Mouse (Mus musculus): Measurements from ENCODE around the gene Nr1d1. TPM values are rescaled to one million over a fixed set of nuclear protein-coding genes. Genes with fewer than 3 reads are reported as not detected.
"Not testable (repeated sequence)": the region's sequence is repeated elsewhere in the genome, so short reads cannot be mapped to it uniquely, and the experiment has no call there.

The Nr1d1 gene
- polyA plus RNA-seq, 1 experiment from 2014 or later, result 1.5 TPM

GRCm38 (mm10) chr11:98738925-98739324 lies 36.2 kb downstream of the Nr1d1 start:
- Histone ChIP-seq H3K36me3 (no peaks in the 10 kb centered on the region), H3K4me2 (replicated peaks) (no peak overlapping the region), H3K4me1 (peaks cover 48% of the 10 kb centered on the region), H3K9ac (replicated peaks) (no peak overlapping the region; the same call in 1 of the 2 replicates), H3K27ac (replicated peaks) (peak overlapping the region; percentile 73), H3K9me3 (no peaks in the 10 kb centered on the region), H3K27me3 (no peaks in the 10 kb centered on the region), H3K4me3 (no peak overlapping the region)
- 55% methylated on average over 8 of the region's 9 CpGs for WGBS
- no peak for ATAC-seq (ENCODE audit: low FRiP score, low read depth)

- peaks cover 44% of the 10 kb centered on the region for H3K4me1 ChIP-seq
- no peaks in the 10 kb centered on the region for H3K36me3 ChIP-seq
- H3K4me3 ChIP-seq, result no peak overlapping the region
- H3K9me3 ChIP-seq, result no peaks in the 10 kb centered on the region
- no peak overlapping the region; the same call in 1 of the 2 replicates for H3K9ac ChIP-seq (replicated peaks)
- H3K27me3 ChIP-seq, result no peaks in the 10 kb centered on the region
- H3K4me2 ChIP-seq (replicated peaks), result no peak overlapping the region
- H3K27ac ChIP-seq (replicated peaks), result peak overlapping the region; percentile 73
- no peak for ATAC-seq (ENCODE audit: low FRiP score, low read depth)
- WGBS, result 16% methylated on average over 4 of the region's 4 CpGs
Observed at GRCm38 (mm10) chr11:98738428-98738911, 36.7 kb downstream of the Nr1d1 start.

GRCm38 (mm10) chr11:98737220-98737619 lies 37.9 kb downstream of the Nr1d1 start:
- not testable (repeated sequence) for H3K9me3 ChIP-seq; H3K27ac ChIP-seq (replicated peaks); H3K9ac ChIP-seq (replicated peaks); H3K36me3 ChIP-seq; H3K27me3 ChIP-seq; H3K4me3 ChIP-seq; ATAC-seq (ENCODE audit: low FRiP score, low read depth); H3K4me2 ChIP-seq (replicated peaks)
- H3K4me1 ChIP-seq, result peaks cover 33% of the 10 kb centered on the region
- 96% methylated on average over 2 of the region's 2 CpGs for WGBS

- Histone ChIP-seq H3K4me1 (peaks cover 30% of the 10 kb centered on the region), H3K36me3 (no peaks in the 10 kb centered on the region), H3K4me2 (replicated peaks) (no peak overlapping the region), H3K27ac (replicated peaks) (no peak overlapping the region), H3K9me3 (no peaks in the 10 kb centered on the region), H3K9ac (replicated peaks) (no peak overlapping the region), H3K27me3 (peaks cover 3% of the 10 kb centered on the region), H3K4me3 (no peak overlapping the region)
- 92% methylated on average over 1 of the region's 1 CpGs for WGBS
- ATAC-seq (ENCODE audit: low FRiP score, low read depth), result no peak
Observed at GRCm38 (mm10) chr11:98736176-98736575, 39.0 kb downstream of the Nr1d1 start.

GRCm38 (mm10) chr11:98735111-98735510 lies 40.0 kb downstream of the Nr1d1 start:
- no peaks in the 10 kb centered on the region for H3K36me3 ChIP-seq
- H3K9ac ChIP-seq (replicated peaks), result no peak overlapping the region
- H3K27me3 ChIP-seq, result peaks cover 3% of the 10 kb centered on the region
- no peaks in the 10 kb centered on the region for H3K9me3 ChIP-seq
- 93% methylated on average over 4 of the region's 4 CpGs for WGBS
- H3K27ac ChIP-seq (replicated peaks), result no peak overlapping the region
- peaks cover 19% of the 10 kb centered on the region for H3K4me1 ChIP-seq
- no peak for ATAC-seq (ENCODE audit: low FRiP score, low read depth)
- no peak overlapping the region for H3K4me2 ChIP-seq (replicated peaks)
- no peak overlapping the region for H3K4me3 ChIP-seq

GRCm38 (mm10) chr11:98734020-98734419 lies 41.1 kb downstream of the Nr1d1 start:
- ATAC-seq (ENCODE audit: low FRiP score, low read depth), result no peak
- Histone ChIP-seq H3K27ac (replicated peaks) (no peak overlapping the region), H3K4me1 (peaks cover 9% of the 10 kb centered on the region), H3K27me3 (peaks cover 3% of the 10 kb centered on the region), H3K9ac (replicated peaks) (no peak overlapping the region), H3K36me3 (no peaks in the 10 kb centered on the region), H3K4me2 (replicated peaks) (no peak overlapping the region), H3K4me3 (no peak overlapping the region), H3K9me3 (no peaks in the 10 kb centered on the region)
- WGBS, result 76% methylated on average over 3 of the region's 3 CpGs

- peaks cover 7% of the 10 kb centered on the region; the same call in 1 of the 2 replicates for H3K4me1 ChIP-seq
- no peak overlapping the region for H3K4me2 ChIP-seq (replicated peaks)
- WGBS, result 63% methylated on average over 5 of the region's 5 CpGs
- ATAC-seq (ENCODE audit: low FRiP score, low read depth), result no peak
- H3K9ac ChIP-seq (replicated peaks), result no peak overlapping the region
- H3K9me3 ChIP-seq, result no peaks in the 10 kb centered on the region
- H3K27ac ChIP-seq (replicated peaks), result peak overlapping the region; percentile 15; the same call in 1 of the 2 replicates
- peaks cover 15% of the 10 kb centered on the region for H3K36me3 ChIP-seq
- peaks cover 3% of the 10 kb centered on the region for H3K27me3 ChIP-seq
- no peak overlapping the region for H3K4me3 ChIP-seq
Observed at GRCm38 (mm10) chr11:98731134-98731533, 44.0 kb downstream of the Nr1d1 start.

GRCm38 (mm10) chr11:98730727-98731126 lies 44.4 kb downstream of the Nr1d1 start:
- Histone ChIP-seq H3K4me1 (peaks cover 7% of the 10 kb centered on the region; the same call in 1 of the 2 replicates), H3K27me3 (peaks cover 3% of the 10 kb centered on the region), H3K27ac (replicated peaks) (peak overlapping the region; percentile 15; the same call in 1 of the 2 replicates), H3K36me3 (peaks cover 19% of the 10 kb centered on the region), H3K9me3 (no peaks in the 10 kb centered on the region), H3K4me3 (no peak overlapping the region), H3K4me2 (replicated peaks) (no peak overlapping the region), H3K9ac (replicated peaks) (no peak overlapping the region)
- 69% methylated on average over 4 of the region's 4 CpGs for WGBS
- ATAC-seq (ENCODE audit: low FRiP score, low read depth), result no peak

GRCm38 (mm10) chr11:98729119-98729588 lies 46.0 kb downstream of the Nr1d1 start, which contains the start of gene Med24:
Gene Med24 (minus strand): TSS chr11:98729435.
- peak within 1 kb of the TSS; percentile 66 for H3K27ac ChIP-seq (replicated peaks)
- H3K4me2 ChIP-seq (replicated peaks), result peak within 1 kb of the TSS; percentile 65
- peak; percentile 92 for ATAC-seq (ENCODE audit: low FRiP score, low read depth)
- H3K9ac ChIP-seq (replicated peaks), result peak within 1 kb of the TSS; percentile 57
- H3K36me3 ChIP-seq, result peaks cover 33% of the 10 kb centered on the region
- peaks cover 7% of the 10 kb centered on the region; the same call in 1 of the 2 replicates for H3K4me1 ChIP-seq
- peak within 1 kb of the TSS; percentile 65 for H3K4me3 ChIP-seq
- H3K27me3 ChIP-seq, result peaks cover 3% of the 10 kb centered on the region
- 0% methylated on average over 16 of the region's 16 CpGs for WGBS
- H3K9me3 ChIP-seq, result no peaks in the 10 kb centered on the region

- Histone ChIP-seq H3K36me3 (peaks cover 49% of the 10 kb centered on the region), H3K4me3 (no peak overlapping the region), H3K27ac (replicated peaks) (no peak overlapping the region), H3K4me2 (replicated peaks) (no peak overlapping the region), H3K9ac (replicated peaks) (no peak overlapping the region), H3K4me1 (peaks cover 7% of the 10 kb centered on the region; the same call in 1 of the 2 replicates), H3K27me3 (no peaks in the 10 kb centered on the region), H3K9me3 (no peaks in the 10 kb centered on the region)
- no peak for ATAC-seq (ENCODE audit: low FRiP score, low read depth)
- 94% methylated on average over 15 of the region's 15 CpGs for WGBS
Observed at GRCm38 (mm10) chr11:98725926-98726506, 49.1 kb downstream of the Nr1d1 start.

- H3K4me2 ChIP-seq (replicated peaks), result no peak overlapping the region
- H3K9ac ChIP-seq (replicated peaks), result no peak overlapping the region
- peaks cover 5% of the 10 kb centered on the region for H3K4me1 ChIP-seq
- H3K9me3 ChIP-seq, result no peaks in the 10 kb centered on the region
- no peak for ATAC-seq (ENCODE audit: low FRiP score, low read depth)
- WGBS, result 86% methylated on average over 7 of the region's 7 CpGs
- peaks cover 55% of the 10 kb centered on the region for H3K36me3 ChIP-seq
- no peaks in the 10 kb centered on the region for H3K27me3 ChIP-seq
- no peak overlapping the region for H3K4me3 ChIP-seq
- no peak overlapping the region for H3K27ac ChIP-seq (replicated peaks)
Observed at GRCm38 (mm10) chr11:98723098-98723497, 52.0 kb downstream of the Nr1d1 start.

GRCm38 (mm10) chr11:98721458-98722226 lies 53.5 kb downstream of the Nr1d1 start:
- Histone ChIP-seq H3K36me3 (peaks cover 55% of the 10 kb centered on the region), H3K4me3 (no peak overlapping the region), H3K27me3 (no peaks in the 10 kb centered on the region), H3K27ac (replicated peaks) (no peak overlapping the region), H3K4me1 (peaks cover 9% of the 10 kb centered on the region), H3K4me2 (replicated peaks) (no peak overlapping the region), H3K9ac (replicated peaks) (no peak overlapping the region), H3K9me3 (no peaks in the 10 kb centered on the region)
- ATAC-seq (ENCODE audit: low FRiP score, low read depth), result no peak
- WGBS, result 73% methylated on average over 24 of the region's 24 CpGs

Data from midbrain, embryonic 12.5 days (tissue).